Mouse (Mus musculus): ENCODE measurements around the gene Gm21876.
"Not testable (repeated sequence)": the region's sequence is repeated elsewhere in the genome, so short reads cannot be mapped to it uniquely, and the experiment has no call there.

Gene Gm21876

GRCm38 (mm10) chrX:21175553-21175952, at the start of gene Gm21876:
TSS of gene Gm21876 (minus strand) at chrX:21175653.
- no peak for DNase-seq (ENCODE audit: low read depth, low spot score)

GRCm38 (mm10) chrX:21220422-21220821, 45.0 kb upstream of the Gm21876 start:
- DNase-seq (ENCODE audit: low read depth, low spot score): peak; percentile 5

GRCm38 (mm10) chrX:21146675-21147074, 28.8 kb downstream of the Gm21876 start:
- DNase-seq (ENCODE audit: low read depth, low spot score): not testable (repeated sequence)

Data from 3T3-L1 (cell line).